Mouse (Mus musculus) kidney, adult 2 months (tissue): ENCODE measurements around the gene Plb1. TPM values are rescaled to one million over a fixed set of nuclear protein-coding genes. Genes with fewer than 3 reads are reported as not detected.

Source experiments
- DNase-seq: peaks from one replicate; pipeline ENCODE4 v3.0.0; 2021
- H3K27ac ChIP-seq: fragments of 200-500 bp; 2 replicates; pipeline ENCODE4 v1.5.1; 2012; ENCODE audit warnings: low read depth, low read length, control low read depth, inconsistent platforms; ENCODE audit not compliant: insufficient read depth
- H3K27me3 ChIP-seq: fragments of 200-500 bp; replicated peaks from 2 replicates; pipeline ENCODE4 v1.6.1; 2012; ENCODE audit warnings: mild to moderate bottlenecking, moderate library complexity, low read length, inconsistent platforms; ENCODE audit not compliant: control insufficient read depth, insufficient read depth
- H3K36me3 ChIP-seq: fragments of 200-500 bp; 2 replicates; pipeline ENCODE4 v1.6.1; 2012; ENCODE audit warnings: mild to moderate bottlenecking, moderate library complexity, low read length, inconsistent platforms; ENCODE audit not compliant: control insufficient read depth, insufficient read depth
- H3K4me1 ChIP-seq: fragments of 200-500 bp; 2 replicates; pipeline ENCODE4 v1.6.1; 2011; ENCODE audit warnings: low read length; ENCODE audit not compliant: control insufficient read depth, insufficient read depth
- H3K4me3 ChIP-seq: fragments of 200-500 bp; 2 replicates; pipeline ENCODE4 v1.5.1; 2011; ENCODE audit warnings: mild to moderate bottlenecking, low read depth, low read length, control low read depth; ENCODE audit not compliant: insufficient read depth
- CTCF ChIP-seq: fragments of 200-500 bp; conservative IDR thresholded peaks from 2 replicates; pipeline ENCODE4 v1.5.1; 2011; ENCODE audit warnings: low read depth, mild to moderate bottlenecking, control low read depth, low read length, moderate library complexity, mixed read lengths; ENCODE audit not compliant: insufficient read depth, insufficient read length
- POLR2A ChIP-seq: fragments of 200-500 bp; IDR thresholded peaks from one replicate; pipeline ENCODE4 v1.6.1; 2011; ENCODE audit warnings: low read depth, low read length, control low read depth
- WGBS: fragments of 180-500 bp; shearing (Covaris S2); methylation state at CpG from one replicate; pipeline ENCODE4 v1.1.7; 2018; 5-methylcytosine and 5-hydroxymethylcytosine counted together
- polyA plus RNA-seq: library from polyadenylated mRNA; depleted of rRNA; stranded (reverse); fragments of >200 nt; gene quantifications from 2 replicates; pipeline ENCODE4 v1.2.3, GENCODE M21; 2012; rRNA removed

Gene Plb1
- 0.02 and 0.03 TPM in 2 replicates for polyA plus RNA-seq

GRCm38 (mm10) chr5:32232474-32232873 is at the start of gene Plb1:
Gene Plb1 (plus strand): TSS chr5:32232708.
- Histone ChIP-seq H3K27ac (no peak within 1 kb of the TSS), H3K36me3 (no peaks in the 10 kb centered on the region), H3K4me3 (no peak within 1 kb of the TSS), H3K4me1 (no peaks in the 10 kb centered on the region), H3K27me3 (no peaks in the 10 kb centered on the region)
- 78% methylated on average over 9 of the region's 9 CpGs for WGBS
- TF ChIP-seq POLR2A (no peak), CTCF (no peak)
- no peak for DNase-seq

GRCm38 (mm10) chr5:32182885-32183629 is 49.5 kb upstream of the Plb1 start:
- no peak for TF ChIP-seq POLR2A
- no peak for TF ChIP-seq CTCF
- Histone ChIP-seq H3K4me3 (no peak overlapping the region), H3K27me3 (no peaks in the 10 kb centered on the region), H3K4me1 (no peaks in the 10 kb centered on the region), H3K27ac (no peak overlapping the region), H3K36me3 (no peaks in the 10 kb centered on the region)
- DNase-seq: no peak
- WGBS: 61% methylated on average over 4 of the region's 4 CpGs

GRCm38 (mm10) chr5:32187717-32188116 is 44.8 kb upstream of the Plb1 start:
- no peak for TF ChIP-seq CTCF
- TF ChIP-seq POLR2A: no peak
- H3K36me3 ChIP-seq: no peaks in the 10 kb centered on the region
- DNase-seq: no peak
- no peak overlapping the region for H3K4me3 ChIP-seq
- 65% methylated on average over 11 of the region's 11 CpGs for WGBS
- H3K4me1 ChIP-seq: no peaks in the 10 kb centered on the region
- no peak overlapping the region for H3K27ac ChIP-seq
- no peaks in the 10 kb centered on the region for H3K27me3 ChIP-seq

- no peaks in the 10 kb centered on the region for H3K4me1 ChIP-seq
- no peaks in the 10 kb centered on the region for H3K27me3 ChIP-seq
- WGBS: 87% methylated on average over 5 of the region's 5 CpGs
- DNase-seq: no peak
- no peak for TF ChIP-seq CTCF
- TF ChIP-seq POLR2A: no peak
- H3K36me3 ChIP-seq: no peaks in the 10 kb centered on the region
- H3K27ac ChIP-seq: no peak overlapping the region
- no peak overlapping the region for H3K4me3 ChIP-seq
Observed at GRCm38 (mm10) chr5:32191259-32191658, 41.2 kb upstream of the Plb1 start.

GRCm38 (mm10) chr5:32192016-32192845 is 40.3 kb upstream of the Plb1 start:
- H3K27ac ChIP-seq: peak overlapping the region; percentile 44
- no peaks in the 10 kb centered on the region for H3K36me3 ChIP-seq
- H3K4me3 ChIP-seq: no peak overlapping the region
- no peaks in the 10 kb centered on the region for H3K4me1 ChIP-seq
- TF ChIP-seq POLR2A: no peak
- no peak for TF ChIP-seq CTCF
- no peaks in the 10 kb centered on the region for H3K27me3 ChIP-seq
- WGBS: 73% methylated on average over 16 of the region's 16 CpGs
- DNase-seq: no peak

- Histone ChIP-seq H3K27me3 (no peaks in the 10 kb centered on the region), H3K4me3 (no peak overlapping the region), H3K36me3 (no peaks in the 10 kb centered on the region), H3K27ac (no peak overlapping the region), H3K4me1 (no peaks in the 10 kb centered on the region)
- WGBS: 79% methylated on average over 4 of the region's 4 CpGs
- DNase-seq: no peak
- TF ChIP-seq CTCF (no peak), POLR2A (no peak)
Observed at GRCm38 (mm10) chr5:32194236-32194635, 38.3 kb upstream of the Plb1 start.

- peak; percentile 52 for DNase-seq
- Histone ChIP-seq H3K27ac (no peak overlapping the region), H3K4me3 (no peak overlapping the region), H3K4me1 (no peaks in the 10 kb centered on the region), H3K36me3 (no peaks in the 10 kb centered on the region), H3K27me3 (no peaks in the 10 kb centered on the region)
- WGBS: 31% methylated on average over 12 of the region's 12 CpGs
- TF ChIP-seq CTCF: no peak
- TF ChIP-seq POLR2A: no peak
Observed at GRCm38 (mm10) chr5:32195857-32196609, 36.5 kb upstream of the Plb1 start.
